Mouse (Mus musculus) fat pad, adult 2 months (tissue): ENCODE measurements around the gene Cnbp.

Experiments used
- DNase-seq: peaks from one replicate; pipeline ENCODE4 v3.0.0-alpha.2; 2011; ENCODE audit warnings: low read depth, low spot score; ENCODE audit errors: extremely low read depth

Cnbp gene

GRCm38 (mm10) chr6:87850155-87850899, 579 bp downstream of the Cnbp start:
- no peak for DNase-seq

DNA sequence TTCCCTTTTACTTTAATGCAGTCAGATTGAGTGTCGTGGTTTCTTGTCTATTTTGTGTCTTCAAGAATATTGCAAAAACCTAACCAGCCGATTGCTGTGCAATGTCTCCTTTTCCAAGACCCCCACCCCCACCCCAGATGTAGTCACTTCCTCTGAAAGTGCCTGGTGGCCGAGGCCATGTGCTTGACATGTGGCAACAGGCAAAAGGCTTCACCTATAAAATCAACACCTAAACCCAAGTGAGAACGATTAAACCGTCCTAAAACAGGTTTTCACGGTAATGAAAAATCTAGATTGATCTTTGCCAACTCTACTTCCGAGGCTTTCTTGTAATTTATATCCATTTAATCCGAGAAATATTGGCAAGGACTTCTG, 1.1 kb downstream of the Cnbp start:
- DNase-seq, result no peak

DNA sequence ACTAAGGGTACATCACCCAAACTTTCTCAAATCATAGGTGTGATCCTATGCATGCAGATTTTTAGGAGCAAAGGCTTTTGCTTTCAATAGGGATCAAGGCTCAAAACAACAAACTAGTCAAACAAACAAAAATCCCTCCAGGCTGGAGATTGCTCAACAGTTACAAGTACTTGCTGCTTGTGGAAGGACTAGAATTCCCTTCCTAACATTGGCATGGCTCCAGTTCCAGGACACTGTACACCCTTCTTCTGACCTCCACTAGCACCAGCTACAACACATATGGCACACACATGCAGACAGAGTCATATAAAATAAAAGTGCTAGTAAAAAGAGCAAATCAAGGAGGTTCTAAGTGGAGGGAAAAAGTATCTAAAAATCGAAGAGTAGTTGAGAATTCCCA, 4.1 kb downstream of the Cnbp start:
- DNase-seq, result no peak

DNA sequence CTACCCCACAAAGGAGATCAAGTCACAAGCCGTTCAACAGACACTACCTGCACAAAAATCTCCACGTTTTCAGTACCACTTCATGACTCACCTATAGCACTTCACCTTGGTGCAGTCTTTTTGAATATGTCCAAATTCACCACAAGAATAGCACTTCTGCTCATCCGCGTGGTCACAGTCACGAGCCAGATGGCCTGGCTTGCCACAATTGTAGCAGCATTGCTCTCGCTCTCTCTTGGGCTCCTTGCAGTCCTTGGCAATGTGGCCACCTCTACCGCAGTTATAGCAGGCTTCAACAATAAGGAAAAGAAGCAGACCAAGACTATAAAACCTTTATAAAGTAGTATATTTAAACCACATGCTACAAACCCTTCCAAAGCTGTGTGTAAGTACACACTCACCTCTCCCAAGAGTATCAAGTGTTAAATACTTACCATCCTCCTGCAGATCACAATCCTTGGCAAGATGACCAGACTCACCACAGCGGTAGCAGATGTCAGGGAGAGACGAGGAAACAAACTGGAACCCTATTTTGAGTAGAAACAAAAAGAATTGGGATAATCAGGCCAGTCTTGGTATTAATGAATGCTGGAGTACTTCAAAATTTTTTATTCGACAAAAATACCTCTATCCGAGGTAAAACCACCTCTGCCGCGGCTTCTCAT, 5.7 kb downstream of the Cnbp start:
- DNase-seq, result no peak

GRCm38 (mm10) chr6:87842254-87842653, 8.7 kb downstream of the Cnbp start:
- DNase-seq, result no peak

GRCm38 (mm10) chr6:87841635-87842034, 9.3 kb downstream of the Cnbp start:
- DNase-seq, result no peak

GRCm38 (mm10) chr6:87839797-87840341, 11.0 kb downstream of the Cnbp start:
- no peak for DNase-seq

- peak; percentile 83 for DNase-seq
These were observed 12.2 kb downstream of the Cnbp start, which contains the start of gene Isy1 for GRCm38 (mm10) chr6:87838551-87839197. TSS of gene Isy1 (minus strand) at chr6:87838798.

DNA sequence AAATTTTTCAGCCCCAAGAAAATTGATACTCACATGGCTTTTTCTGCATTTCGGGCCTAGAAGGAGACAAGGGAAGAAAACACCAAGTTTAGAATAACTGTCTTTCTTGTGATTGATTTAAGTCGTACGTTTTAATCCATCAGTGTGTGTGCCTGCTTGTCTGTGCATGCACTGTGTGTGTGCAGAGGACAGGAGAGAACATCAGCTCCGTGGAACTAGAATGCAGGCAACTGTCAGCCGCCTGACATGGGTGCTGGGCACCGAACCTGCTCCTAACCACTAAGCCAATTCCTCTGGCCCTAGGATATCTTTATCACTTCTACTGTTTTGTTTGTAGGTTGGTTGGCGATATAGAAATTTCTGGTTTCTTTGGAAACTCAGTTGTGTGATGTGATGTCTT, 15.2 kb downstream of the Cnbp start, which contains the start of gene Gm45140:
TSS of gene Gm45140 (minus strand) at position 101 of the 400 bp plus-strand sequence.
- DNase-seq, result no peak

GRCm38 (mm10) chr6:87820366-87820765, 30.5 kb downstream of the Cnbp start:
- DNase-seq, result no peak

DNA sequence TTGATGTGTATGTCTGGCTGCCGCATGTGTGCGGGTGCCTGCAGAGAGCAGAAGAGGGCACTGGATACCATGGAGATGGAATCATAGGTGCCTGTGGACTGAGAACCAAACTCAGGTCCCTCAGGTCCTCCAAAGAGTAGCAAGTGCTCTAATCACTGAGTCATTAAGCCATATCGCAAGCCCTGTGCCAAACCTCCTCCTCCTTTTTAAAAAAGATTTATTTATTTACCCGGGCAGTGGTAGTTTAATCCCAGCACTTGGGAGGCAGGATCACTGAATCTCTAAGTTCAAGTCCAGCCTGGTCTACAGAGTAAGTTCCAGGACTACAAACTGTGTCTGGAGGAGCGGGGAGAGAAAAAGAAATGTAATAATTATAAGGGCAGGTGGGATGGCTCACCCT, 36.4 kb downstream of the Cnbp start:
- no peak for DNase-seq

DNA sequence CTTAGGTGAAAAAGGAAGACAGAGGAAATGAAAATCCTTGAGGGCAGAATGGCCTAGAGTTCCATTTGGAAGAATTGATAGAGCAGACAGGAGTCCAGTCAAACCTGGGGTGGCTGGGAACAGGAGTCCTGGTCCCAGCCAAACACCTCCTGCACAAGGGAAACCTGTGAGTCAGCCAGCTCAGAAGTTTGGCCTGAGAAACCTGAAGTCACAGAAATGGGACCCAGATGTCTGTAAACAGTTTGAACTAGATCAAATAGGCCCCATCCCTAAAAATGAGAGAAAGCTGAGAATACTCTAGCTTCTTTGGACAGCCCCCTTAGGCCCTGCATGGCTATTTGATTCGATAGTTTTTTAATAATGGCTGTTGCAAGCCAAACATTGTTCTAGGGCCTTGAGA, 38.2 kb downstream of the Cnbp start:
- no peak for DNase-seq

- no peak for DNase-seq
These were observed 39.1 kb downstream of the Cnbp start, which contains the start of gene Rab43 for GRCm38 (mm10) chr6:87811675-87812338. TSS of gene Rab43 (minus strand) at chr6:87812164.

DNA sequence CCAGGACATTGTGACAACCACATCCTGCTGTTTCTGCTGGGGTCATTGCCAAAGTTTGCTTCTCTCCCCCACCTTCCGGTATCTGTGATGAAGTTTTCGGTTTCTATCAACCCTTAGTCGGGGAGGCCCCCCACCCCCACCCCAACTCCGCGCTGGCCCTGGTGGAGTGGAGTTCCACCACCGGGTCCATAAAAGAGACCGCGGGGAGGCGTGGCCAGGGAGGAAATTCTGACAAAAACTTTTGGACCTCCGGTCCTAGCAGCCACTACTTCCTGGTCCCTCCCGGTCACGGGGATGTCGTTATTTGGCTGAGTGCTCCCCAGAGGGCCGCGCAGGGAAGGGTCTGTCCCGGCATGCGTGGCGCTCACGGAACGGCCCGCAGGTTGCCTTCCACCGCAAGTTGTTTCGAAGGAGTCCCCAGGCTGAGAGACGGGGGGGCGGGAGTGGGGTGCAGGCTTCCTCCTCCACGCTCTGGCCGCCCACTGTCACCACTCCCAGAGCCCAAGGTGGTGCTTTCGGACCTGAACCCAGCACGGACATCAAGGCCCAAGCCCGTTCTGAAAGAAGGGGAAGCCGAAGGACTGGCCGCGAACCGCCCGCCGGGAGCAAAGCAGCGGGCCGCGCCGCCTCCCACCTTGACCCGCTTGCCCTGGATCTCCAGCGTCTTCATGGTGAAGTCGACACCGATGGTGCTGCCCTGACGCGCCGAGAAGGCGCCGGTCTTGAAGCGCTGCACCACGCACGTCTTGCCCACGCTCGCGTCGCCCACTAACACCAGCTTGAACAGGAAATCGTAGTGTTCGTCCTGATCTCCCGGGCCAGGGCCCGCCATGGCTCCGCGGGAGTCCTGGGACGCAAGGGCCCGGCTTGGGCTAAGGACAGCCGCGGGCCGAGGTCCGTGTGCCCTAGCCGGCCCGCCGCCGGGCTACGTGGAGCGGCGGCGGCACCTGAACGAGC, 39.9 kb downstream of the Cnbp start:
- no peak for DNase-seq

DNA sequence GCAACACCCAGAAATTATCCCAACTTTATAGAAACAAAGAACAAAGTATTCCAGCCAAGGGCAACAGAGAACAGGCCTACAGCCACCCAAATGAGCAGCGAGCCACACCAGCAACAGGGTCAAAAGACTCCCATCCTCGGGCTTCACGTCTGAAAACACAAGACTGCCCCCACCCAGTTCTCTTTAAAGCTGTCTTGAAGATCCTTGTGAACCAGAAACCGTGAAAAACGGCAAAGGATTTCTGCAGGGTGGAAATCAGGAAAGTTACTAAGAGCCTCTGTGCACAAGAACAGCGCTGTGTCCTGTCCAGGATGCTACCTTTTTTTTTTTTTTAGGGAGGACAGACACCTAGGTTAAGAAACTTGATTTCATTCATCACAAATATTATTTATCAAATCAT, 40.6 kb downstream of the Cnbp start:
- DNase-seq, result no peak

GRCm38 (mm10) chr6:87809651-87810161, 41.2 kb downstream of the Cnbp start:
- no peak for DNase-seq

DNA sequence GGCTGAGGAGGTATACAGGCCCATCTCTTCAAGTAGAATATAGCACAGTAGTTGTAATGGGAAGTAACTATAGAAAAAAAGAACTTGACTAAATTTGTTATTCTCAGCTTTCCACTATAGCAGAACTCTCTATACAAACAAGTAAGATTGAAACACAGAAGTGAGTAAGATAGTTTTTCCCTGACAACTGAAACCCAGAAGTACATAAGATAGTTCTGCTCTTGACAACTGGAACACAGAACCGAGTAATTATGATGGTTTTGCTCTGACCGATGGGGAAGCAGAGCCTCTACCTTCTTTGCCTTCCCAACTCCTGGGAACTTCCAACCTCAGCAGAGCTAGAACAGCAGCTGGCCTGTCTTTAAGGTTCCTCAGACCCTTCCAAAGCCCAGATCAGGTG, 41.8 kb downstream of the Cnbp start:
- DNase-seq, result no peak

- no peak for DNase-seq
These were observed 42.4 kb downstream of the Cnbp start for GRCm38 (mm10) chr6:87808521-87808920.

DNA sequence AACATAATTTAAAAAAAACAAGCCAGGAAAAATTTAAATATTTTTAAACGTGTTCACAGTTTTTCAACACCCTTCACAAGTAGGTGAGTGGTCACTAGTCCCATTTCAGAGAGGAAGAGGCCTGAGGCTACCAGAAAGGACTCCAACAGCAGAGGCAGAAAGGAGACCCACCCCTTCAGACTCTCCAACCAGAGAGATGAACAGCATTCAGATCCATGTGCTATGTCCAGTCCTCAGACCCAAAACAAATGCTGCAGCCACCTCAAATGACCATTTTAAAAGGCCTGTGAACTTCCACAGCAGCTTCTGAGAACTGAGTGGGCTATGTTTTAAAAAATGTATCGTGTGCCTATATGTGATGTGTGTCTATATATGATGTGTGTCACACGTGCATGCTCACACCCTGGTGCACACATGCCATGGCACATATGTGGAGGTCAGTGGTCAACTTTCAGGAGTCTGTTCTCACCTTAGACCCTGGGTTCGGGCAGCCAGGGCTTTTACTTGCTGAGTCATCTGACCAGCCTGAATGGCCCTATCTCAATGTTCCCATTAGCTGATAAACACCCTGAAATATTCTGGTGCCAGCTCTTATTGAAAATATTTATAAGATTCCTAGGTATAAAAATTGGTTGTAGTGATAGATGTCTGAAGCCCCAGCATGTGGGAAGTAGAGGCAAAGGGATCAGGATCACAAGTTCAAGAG, 43.0 kb downstream of the Cnbp start:
- DNase-seq, result no peak
